Mouse (Mus musculus): ENCODE data around the gene Dqx1.

- peak; percentile 62 for TF ChIP-seq CTCF (IDR thresholded peaks at IDR 0.05; ENCODE audit: borderline replicate concordance, insufficient read depth, low read depth, low read length)
- peak; percentile 77 for TF ChIP-seq POLR2A (IDR thresholded peaks at IDR 0.05; ENCODE audit: borderline replicate concordance, insufficient read depth, low read length)
Observed at GRCm38 (mm10) chr6:83101316-83101687, 43.7 kb downstream of the Dqx1 start, which contains the start of the genes Ccdc142 and Gm42688.

All from cerebellum, adult 2 months (tissue).